Mouse (Mus musculus) spleen, adult 2 months (tissue): Measurements from ENCODE around the gene Wdsub1. TPM values are rescaled to one million over a fixed set of nuclear protein-coding genes. Genes with fewer than 3 reads are reported as not detected.

Experiments used
- DNase-seq, 2 experiments: peaks; one replicate each; pipeline versions ENCODE4 v3.0.0 to v3.0.0-alpha.2; 2012 to 2021; ENCODE audit warnings: low spot score in 2 of 2, low read depth in 1 of 2
- H3K27ac ChIP-seq: fragments of 200-500 bp; 2 replicates; pipeline ENCODE4 v1.5.1; 2012; ENCODE audit warnings: low read length, inconsistent platforms; ENCODE audit not compliant: insufficient read depth
- H3K27me3 ChIP-seq: fragments of 200-500 bp; 2 replicates; pipeline ENCODE4 v1.6.1; 2012; ENCODE audit warnings: mild to moderate bottlenecking, moderate library complexity, low read length, inconsistent platforms; ENCODE audit not compliant: control insufficient read depth, insufficient read depth
- H3K36me3 ChIP-seq: fragments of 200-500 bp; 2 replicates; pipeline ENCODE4 v1.6.1; 2012; ENCODE audit warnings: mild to moderate bottlenecking, low read length, inconsistent platforms; ENCODE audit not compliant: control insufficient read depth, insufficient read depth
- H3K4me1 ChIP-seq: fragments of 200-500 bp; 2 replicates; pipeline ENCODE4 v1.6.1; 2011; ENCODE audit warnings: inconsistent platforms; ENCODE audit not compliant: control insufficient read depth, insufficient read depth, insufficient read length
- H3K4me3 ChIP-seq: fragments of 200-500 bp; 2 replicates; pipeline ENCODE4 v1.5.1; 2011; ENCODE audit warnings: mild to moderate bottlenecking, inconsistent platforms; ENCODE audit not compliant: insufficient read depth, insufficient read length; ENCODE audit errors: extremely low read depth
- CTCF ChIP-seq: fragments of 200-500 bp; IDR thresholded peaks from 2 replicates; pipeline ENCODE4 v1.5.1; 2011; ENCODE audit warnings: mild to moderate bottlenecking, inconsistent platforms; ENCODE audit not compliant: insufficient read depth, insufficient read length, insufficient replicate concordance; ENCODE audit errors: extremely low read depth
- POLR2A ChIP-seq: fragments of 200-500 bp; IDR thresholded peaks from 2 replicates; pipeline ENCODE4 v1.6.1; 2011; ENCODE audit warnings: low read depth, low read length, inconsistent platforms
- WGBS: fragments of 180-500 bp; shearing (Covaris S2); methylation state at CpG from one replicate; pipeline ENCODE4 v1.1.7; 2018; 5-methylcytosine and 5-hydroxymethylcytosine counted together
- polyA plus RNA-seq: library from polyadenylated mRNA; depleted of rRNA; stranded (reverse); fragments of >200 nt; gene quantifications from 2 replicates; pipeline ENCODE4 v1.2.3, GENCODE M21; 2012

Gene Wdsub1
- polyA plus RNA-seq, 1 experiment: 27.9 TPM

GRCm38 (mm10) chr2:59842556-59843008, 39.8 kb downstream of the Wdsub1 start:
- TF ChIP-seq POLR2A: no peak
- TF ChIP-seq CTCF: no peak
- Histone ChIP-seq H3K27me3 (no peaks in the 10 kb centered on the region), H3K27ac (no peak overlapping the region), H3K4me3 (no peak overlapping the region), H3K4me1 (no peaks in the 10 kb centered on the region), H3K36me3 (no peaks in the 10 kb centered on the region; the same call in 1 of the 2 replicates)
- 77% methylated on average over 6 of the region's 6 CpGs for WGBS
- DNase-seq: no peak

GRCm38 (mm10) chr2:59841944-59842343, 40.4 kb downstream of the Wdsub1 start:
- H3K27me3 ChIP-seq: no peaks in the 10 kb centered on the region
- H3K4me1 ChIP-seq: no peaks in the 10 kb centered on the region
- no peak overlapping the region for H3K4me3 ChIP-seq
- TF ChIP-seq CTCF: no peak
- no peak for TF ChIP-seq POLR2A
- 93% methylated on average over 11 of the region's 11 CpGs for WGBS
- no peak for DNase-seq
- H3K27ac ChIP-seq: no peak overlapping the region
- H3K36me3 ChIP-seq: no peaks in the 10 kb centered on the region; the same call in 1 of the 2 replicates

- H3K27ac ChIP-seq: peak overlapping the region; percentile 18; the same call in 1 of the 2 replicates
- no peak for TF ChIP-seq CTCF
- DNase-seq: no peak
- no peaks in the 10 kb centered on the region for H3K4me1 ChIP-seq
- no peak overlapping the region for H3K4me3 ChIP-seq
- 72% methylated on average over 11 of the region's 12 CpGs for WGBS
- no peaks in the 10 kb centered on the region for H3K27me3 ChIP-seq
- no peaks in the 10 kb centered on the region; the same call in 1 of the 2 replicates for H3K36me3 ChIP-seq
These were observed 41.0 kb downstream of the Wdsub1 start for GRCm38 (mm10) chr2:59841189-59841939.

- H3K4me1 ChIP-seq: no peaks in the 10 kb centered on the region
- 83% methylated on average over 4 of the region's 4 CpGs for WGBS
- H3K36me3 ChIP-seq: no peaks in the 10 kb centered on the region; the same call in 1 of the 2 replicates
- no peak for DNase-seq
- TF ChIP-seq CTCF (no peak), POLR2A (no peak)
- H3K27ac ChIP-seq: no peak overlapping the region
- no peak overlapping the region for H3K4me3 ChIP-seq
- H3K27me3 ChIP-seq: no peaks in the 10 kb centered on the region
These were observed 42.2 kb downstream of the Wdsub1 start for GRCm38 (mm10) chr2:59840191-59840590.

- no peak for DNase-seq
- no peak overlapping the region for H3K27ac ChIP-seq
- no peak for TF ChIP-seq CTCF
- no peak for TF ChIP-seq POLR2A
- WGBS: 84% methylated on average over 2 of the region's 2 CpGs
- H3K4me3 ChIP-seq: no peak overlapping the region
- H3K36me3 ChIP-seq: no peaks in the 10 kb centered on the region; the same call in 1 of the 2 replicates
- H3K27me3 ChIP-seq: no peaks in the 10 kb centered on the region
- H3K4me1 ChIP-seq: no peaks in the 10 kb centered on the region
These were observed 42.6 kb downstream of the Wdsub1 start for GRCm38 (mm10) chr2:59839755-59840154.

GRCm38 (mm10) chr2:59838825-59839224, 43.6 kb downstream of the Wdsub1 start:
- Histone ChIP-seq H3K36me3 (no peaks in the 10 kb centered on the region; the same call in 1 of the 2 replicates), H3K27me3 (no peaks in the 10 kb centered on the region), H3K4me1 (no peaks in the 10 kb centered on the region), H3K4me3 (no peak overlapping the region), H3K27ac (no peak overlapping the region)
- TF ChIP-seq CTCF: no peak
- TF ChIP-seq POLR2A: no peak
- no peak for DNase-seq
- WGBS: 74% methylated on average over 8 of the region's 8 CpGs

- Histone ChIP-seq H3K27ac (no peak overlapping the region), H3K4me3 (no peak overlapping the region), H3K27me3 (no peaks in the 10 kb centered on the region), H3K36me3 (no peaks in the 10 kb centered on the region), H3K4me1 (no peaks in the 10 kb centered on the region)
- WGBS: 94% methylated on average over 7 of the region's 7 CpGs
- TF ChIP-seq POLR2A (no peak), CTCF (no peak)
- no peak for DNase-seq
These were observed 50.6 kb downstream of the Wdsub1 start for GRCm38 (mm10) chr2:59831831-59832230.
